12 mouse cellular contexts compared by ENCODE assay signal in genomic region chr3:38233091-38233490, GRCm38 (mm10).
DNase-seq lines count a peak whose midpoint lies in the region; ATAC-seq and TF ChIP-seq lines count a peak whose summit lies in the region.
"Had no signal": no experiment of that assay in that cellular context is flagged by ENCODE, and none has a peak within 500 bp of the region (broad histone marks: within the 10 kb centered on the region; RNA-seq: fewer than 3 reads in every experiment).

No protein-coding gene starts in this region.

- no peak overlapping the region for H3K4me3 ChIP-seq in heart, adult 2 months
- H3K4me3 ChIP-seq in heart, embryonic 10.5 days = no peak overlapping the region
- H3K4me3 ChIP-seq in kidney, embryonic 14.5 days (ENCODE audit: low read length) = no peak overlapping the region
- H3K4me3 ChIP-seq in embryonic facial prominence, embryonic 10.5 days = no peak overlapping the region
- H3K4me3 ChIP-seq in limb, embryonic 12.5 days (replicated peaks) = no peak overlapping the region

- H3K9ac ChIP-seq in heart, adult 2 months (ENCODE audit: low read depth, low read length) = no peak overlapping the region
- H3K9ac ChIP-seq in kidney, embryonic 14.5 days (ENCODE audit: low read depth, low read length) = no peak overlapping the region
- H3K9ac ChIP-seq in limb, embryonic 12.5 days (replicated peaks) = no peak overlapping the region

- TF ChIP-seq EP300 in heart, adult 2 months (IDR thresholded peaks at IDR 0.05; ENCODE audit: insufficient read depth, low read depth, low read length) = no peak

- peak overlapping the region; percentile 58 for H3K27ac ChIP-seq in heart, adult 2 months
- no peak overlapping the region for H3K27ac ChIP-seq in heart, embryonic 10.5 days
- no peak overlapping the region for H3K27ac ChIP-seq in kidney, embryonic 14.5 days (ENCODE audit: low read depth, low read length)
- 0 out of 2 replicates have a peak overlapping the region, but pooled peaks have one; percentile 70 for H3K27ac ChIP-seq in embryonic facial prominence, embryonic 10.5 days (replicated peaks)
- H3K27ac ChIP-seq in limb, embryonic 12.5 days = peak overlapping the region; percentile 78
- H3K27ac ChIP-seq: kidney, postnatal 0 days had no signal

- peak in 1 of 2 experiments; percentile 2 for DNase-seq in heart, adult 2 months
- no peak for DNase-seq in heart, embryonic 10.5 days (ENCODE audit: low spot score)
- DNase-seq in kidney, postnatal 4 days = no peak
- no peak for DNase-seq in embryonic facial prominence, embryonic 10.5 days (ENCODE audit: low spot score)
- no peak for DNase-seq in thymus, postnatal 4 days
- DNase-seq in layer of hippocampus, postnatal 25 days (ENCODE audit: extremely low spot score in 1 of 2, low spot score in 1 of 2) = no peak
- DNase-seq: right cerebral cortex, postnatal 14 days had no signal

- peaks cover 8% of the 10 kb centered on the region for H3K4me1 ChIP-seq in heart, adult 2 months (ENCODE audit: control insufficient read depth, insufficient read depth, low read length)
- H3K4me1 ChIP-seq in heart, embryonic 10.5 days = peaks cover 16% of the 10 kb centered on the region
- H3K4me1 ChIP-seq in kidney, embryonic 14.5 days (ENCODE audit: control insufficient read depth, insufficient read depth, low read length) = peaks cover 14% of the 10 kb centered on the region; the same call in 1 of the 2 replicates
- H3K4me1 ChIP-seq in embryonic facial prominence, embryonic 10.5 days = peaks cover 34% of the 10 kb centered on the region
- H3K4me1 ChIP-seq in limb, embryonic 12.5 days (replicated peaks) = peaks cover 43% of the 10 kb centered on the region

- no peaks in the 10 kb centered on the region for H3K36me3 ChIP-seq in heart, adult 2 months (ENCODE audit: control insufficient read depth, insufficient read depth, low read length)
- no peaks in the 10 kb centered on the region for H3K36me3 ChIP-seq in heart, embryonic 10.5 days
- H3K36me3 ChIP-seq in kidney, embryonic 14.5 days (ENCODE audit: control insufficient read depth, insufficient read depth, low read length) = no peaks in the 10 kb centered on the region
- no peaks in the 10 kb centered on the region for H3K36me3 ChIP-seq in embryonic facial prominence, embryonic 10.5 days (replicated peaks)
- H3K36me3 ChIP-seq in limb, embryonic 12.5 days = no peaks in the 10 kb centered on the region

- intact Hi-C loops in heart, adult 2 months (cut with DNase I) = no loop called here

- H3K79me2 ChIP-seq in heart, adult 2 months (replicated peaks; ENCODE audit: control insufficient read depth, insufficient read depth, low read length) = no peaks in the 10 kb centered on the region

- no peaks in the 10 kb centered on the region for H3K9me3 ChIP-seq in heart, embryonic 10.5 days
- no peaks in the 10 kb centered on the region for H3K9me3 ChIP-seq in kidney, embryonic 14.5 days (ENCODE audit: control insufficient read depth, low read length)
- no peaks in the 10 kb centered on the region for H3K9me3 ChIP-seq in embryonic facial prominence, embryonic 10.5 days
- no peaks in the 10 kb centered on the region for H3K9me3 ChIP-seq in limb, embryonic 12.5 days

- no peaks in the 10 kb centered on the region for H3K27me3 ChIP-seq in heart, adult 2 months (ENCODE audit: control insufficient read depth, insufficient read depth, low read length)
- H3K27me3 ChIP-seq in heart, embryonic 10.5 days (ENCODE audit: insufficient read depth, poor library complexity, severe bottlenecking) = no peaks in the 10 kb centered on the region
- no peaks in the 10 kb centered on the region for H3K27me3 ChIP-seq in kidney, embryonic 14.5 days (ENCODE audit: control insufficient read depth, insufficient read depth, low read length)
- no peaks in the 10 kb centered on the region for H3K27me3 ChIP-seq in embryonic facial prominence, embryonic 10.5 days (replicated peaks; ENCODE audit: low read depth, poor library complexity, severe bottlenecking)
- no peaks in the 10 kb centered on the region for H3K27me3 ChIP-seq in limb, embryonic 12.5 days

- no peak for TF ChIP-seq CTCF in heart, adult 2 months (IDR thresholded peaks at IDR 0.05)

- WGBS in heart, adult 2 months = 74% methylated on average over 3 of the region's 3 CpGs
- WGBS in heart, embryonic 10.5 days = 95% methylated on average over 3 of the region's 3 CpGs
- 82% methylated on average over 3 of the region's 3 CpGs for WGBS in kidney, embryonic 14.5 days
- WGBS in embryonic facial prominence, embryonic 10.5 days = 90% methylated on average over 3 of the region's 3 CpGs
- 81% methylated on average over 3 of the region's 3 CpGs for WGBS in limb, embryonic 12.5 days

- no peak for TF ChIP-seq POLR2A in heart, adult 2 months (IDR thresholded peaks at IDR 0.05; ENCODE audit: insufficient read depth, low read depth, low read length)

- ATAC-seq in kidney, embryonic 14.5 days (ENCODE audit: low FRiP score, low TSS enrichment) = 0 out of 2 replicates have a peak, but pooled peaks have one; percentile 24
- no peak for ATAC-seq in limb, embryonic 12.5 days (ENCODE audit: insufficient number of reproducible peaks, insufficient read depth, low FRiP score, low TSS enrichment, low read depth)
- ATAC-seq: activated CD4-positive, CD25-positive, alpha-beta regulatory T cell, adult 4 months had no signal

- no peak overlapping the region for H3K4me2 ChIP-seq in kidney, embryonic 14.5 days (replicated peaks; ENCODE audit: low read depth, low read length)
- no peak overlapping the region for H3K4me2 ChIP-seq in limb, embryonic 12.5 days
- H3K4me2 ChIP-seq: liver, embryonic 11.5 days had no signal

Comparison
In these comparisons a context has a peak if more than half of its experiments do, and no peak if none do; other contexts are left out.
1. H3K27ac ChIP-seq: peak in heart, adult 2 months (single experiment), embryonic facial prominence, embryonic 10.5 days (single experiment) and limb, embryonic 12.5 days (single experiment); none in heart, embryonic 10.5 days (single experiment) and kidney, embryonic 14.5 days (single experiment).